ENCODE assay signal across 14 mouse cellular contexts in the genomic region with DNA sequence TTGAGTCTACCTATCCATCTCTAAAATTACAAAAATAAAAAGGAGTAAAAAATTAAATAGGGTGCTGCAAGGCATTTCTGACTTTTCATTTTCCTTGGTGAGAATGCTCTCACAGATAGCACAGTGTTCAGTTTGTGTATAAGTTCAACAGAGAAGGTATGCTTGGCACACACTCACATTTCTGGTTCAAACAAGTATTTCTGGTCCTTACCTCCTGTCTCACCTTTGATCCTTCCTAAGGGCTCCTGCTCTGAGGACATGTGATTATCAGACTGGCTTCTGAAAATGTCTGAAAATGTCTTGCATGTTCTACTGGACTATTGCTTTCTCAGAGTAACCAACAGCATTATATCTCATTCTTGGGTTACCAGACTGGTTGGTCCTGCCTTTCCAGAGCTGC.
DNase-seq lines count a peak whose midpoint lies in the region.
"Had no signal": no experiment of that assay in that cellular context is flagged by ENCODE, and none has a peak within 500 bp of the region (broad histone marks: within the 10 kb centered on the region; RNA-seq: fewer than 3 reads in every experiment).

No protein-coding gene starts in this region.

- DNase-seq in kidney, adult 9 months = peak; percentile 24
- no peak for DNase-seq in kidney, postnatal 36 days
- peak; percentile 4 for DNase-seq in kidney, postnatal 14 days
- DNase-seq in kidney, adult 11 months = no peak
- DNase-seq in urinary bladder, postnatal 25 days (ENCODE audit: low spot score) = peak; percentile 20
- DNase-seq in urinary bladder, postnatal 10 days (ENCODE audit: low spot score) = no peak
- DNase-seq in cerebellum, postnatal 4 days (ENCODE audit: low spot score in 2 of 2) = no peak
- DNase-seq: adrenal gland, postnatal 10 days; cerebellum, adult 11 months; cerebellum, adult 8-10 months; cerebellum, postnatal 14 days; gastrocnemius, postnatal 36 days; heart, adult 11 months; heart, postnatal 36 days had no signal

Comparison
In these comparisons a context has a peak if more than half of its experiments do, and no peak if none do; other contexts are left out.
1. DNase-seq: peak in kidney, adult 9 months (single experiment), kidney, postnatal 14 days (single experiment) and urinary bladder, postnatal 25 days (single experiment); none in kidney, postnatal 36 days (0 of 2), kidney, adult 11 months (single experiment), urinary bladder, postnatal 10 days (single experiment) and cerebellum, postnatal 4 days (0 of 2).